Mouse (Mus musculus): ENCODE data around the gene Nudt8. TPM values are rescaled to one million over a fixed set of nuclear protein-coding genes. Genes with fewer than 3 reads are reported as not detected.
"Not testable (repeated sequence)": the region's sequence is repeated elsewhere in the genome, so short reads cannot be mapped to it uniquely, and the experiment has no call there.

The Nudt8 gene
- polyA plus RNA-seq, 1 experiment from 2014 or later: 14.0 TPM

GRCm38 (mm10) chr19:4046866-4047254 lies 46.5 kb downstream of the Nudt8 start:
- H3K36me3 ChIP-seq (ENCODE audit: control insufficient read depth, insufficient read depth, low read length): no peaks in the 10 kb centered on the region
- H3K27me3 ChIP-seq (ENCODE audit: control insufficient read depth, insufficient read depth, low read length): no peaks in the 10 kb centered on the region
- ATAC-seq (ENCODE audit: low FRiP score) (no peak), DNase-seq (ENCODE audit: low spot score, missing footprints) (peak; percentile 53)
- WGBS: 86% methylated on average over 8 of the region's 8 CpGs
- H3K9me3 ChIP-seq (ENCODE audit: control insufficient read depth, low read length): no peaks in the 10 kb centered on the region
- H3K4me2 ChIP-seq: no peak overlapping the region
- no peak overlapping the region for H3K27ac ChIP-seq (ENCODE audit: low read depth, low read length)
- H3K4me3 ChIP-seq (ENCODE audit: low read depth, low read length): no peak overlapping the region
- no peaks in the 10 kb centered on the region for H3K4me1 ChIP-seq (ENCODE audit: control insufficient read depth, insufficient read depth, low read length)
- H3K9ac ChIP-seq (ENCODE audit: low read length): no peak overlapping the region

GRCm38 (mm10) chr19:4047859-4048258 lies 47.5 kb downstream of the Nudt8 start:
- DNase-seq (ENCODE audit: low spot score, missing footprints): peak; percentile 96
- no peaks in the 10 kb centered on the region for H3K36me3 ChIP-seq (ENCODE audit: control insufficient read depth, insufficient read depth, low read length)
- 17% methylated on average over 4 of the region's 4 CpGs for WGBS
- H3K4me3 ChIP-seq (ENCODE audit: low read depth, low read length): no peak overlapping the region
- no peak for ATAC-seq (ENCODE audit: low FRiP score)
- H3K4me1 ChIP-seq (ENCODE audit: control insufficient read depth, insufficient read depth, low read length): no peaks in the 10 kb centered on the region
- no peaks in the 10 kb centered on the region for H3K27me3 ChIP-seq (ENCODE audit: control insufficient read depth, insufficient read depth, low read length)
- no peak overlapping the region for H3K4me2 ChIP-seq
- H3K9ac ChIP-seq (ENCODE audit: low read length): no peak overlapping the region
- no peak overlapping the region for H3K27ac ChIP-seq (ENCODE audit: low read depth, low read length)
- H3K9me3 ChIP-seq (ENCODE audit: control insufficient read depth, low read length): no peaks in the 10 kb centered on the region

GRCm38 (mm10) chr19:4049069-4049468 lies 48.7 kb downstream of the Nudt8 start:
- H3K4me3 ChIP-seq (ENCODE audit: low read depth, low read length); H3K4me1 ChIP-seq (ENCODE audit: control insufficient read depth, insufficient read depth, low read length); H3K27me3 ChIP-seq (ENCODE audit: control insufficient read depth, insufficient read depth, low read length); H3K4me2 ChIP-seq; ATAC-seq (ENCODE audit: low FRiP score); H3K9ac ChIP-seq (ENCODE audit: low read length); H3K27ac ChIP-seq (ENCODE audit: low read depth, low read length); H3K36me3 ChIP-seq (ENCODE audit: control insufficient read depth, insufficient read depth, low read length); H3K9me3 ChIP-seq (ENCODE audit: control insufficient read depth, low read length): not testable (repeated sequence)
- WGBS: 85% methylated on average over 5 of the region's 5 CpGs
- DNase-seq (ENCODE audit: low spot score, missing footprints): peak; percentile 10

GRCm38 (mm10) chr19:4051016-4051415 lies 50.6 kb downstream of the Nudt8 start:
- H3K36me3 ChIP-seq (ENCODE audit: control insufficient read depth, insufficient read depth, low read length): no peaks in the 10 kb centered on the region
- no peaks in the 10 kb centered on the region for H3K9me3 ChIP-seq (ENCODE audit: control insufficient read depth, low read length)
- 90% methylated on average over 5 of the region's 5 CpGs for WGBS
- no peaks in the 10 kb centered on the region for H3K4me1 ChIP-seq (ENCODE audit: control insufficient read depth, insufficient read depth, low read length)
- no peak overlapping the region for H3K27ac ChIP-seq (ENCODE audit: low read depth, low read length)
- no peaks in the 10 kb centered on the region for H3K27me3 ChIP-seq (ENCODE audit: control insufficient read depth, insufficient read depth, low read length)
- H3K4me2 ChIP-seq: no peak overlapping the region
- ATAC-seq (ENCODE audit: low FRiP score) (no peak), DNase-seq (ENCODE audit: low spot score, missing footprints) (peak; percentile 41)
- H3K9ac ChIP-seq (ENCODE audit: low read length): no peak overlapping the region
- H3K4me3 ChIP-seq (ENCODE audit: low read depth, low read length): no peak overlapping the region

Other genes starting within 250 kb of the Nudt8 start
- 40.3 and 45.1 TPM in 2 replicates for gene Kmt5b, start 233.2 kb upstream of the Nudt8 start, polyA plus RNA-seq (2014; fragmentation: Nextera tagmentation; extraction: Ambion mirVana)
- 50.5 and 53.0 TPM in 2 replicates for gene Chka, start 148.8 kb upstream of the Nudt8 start, polyA plus RNA-seq (2014; fragmentation: Nextera tagmentation; extraction: Ambion mirVana)
- 7.7 and 8.9 TPM in 2 replicates for gene Tcirg1, start 93.4 kb upstream of the Nudt8 start, polyA plus RNA-seq (2014; fragmentation: Nextera tagmentation; extraction: Ambion mirVana)
- gene Ndufs8, start 87.8 kb upstream of the Nudt8 start, polyA plus RNA-seq (2014; fragmentation: Nextera tagmentation; extraction: Ambion mirVana): 209 and 235 TPM in 2 replicates
- 0.67 and 0.99 TPM in 2 replicates for gene Aldh3b1, start 70.8 kb upstream of the Nudt8 start, polyA plus RNA-seq (2014; fragmentation: Nextera tagmentation; extraction: Ambion mirVana)
- 5.9 and 7.1 TPM in 2 replicates for gene Unc93b1, start 65.4 kb upstream of the Nudt8 start, polyA plus RNA-seq (2014; fragmentation: Nextera tagmentation; extraction: Ambion mirVana)
- not detected in 2 replicates for gene Aldh3b3, start 41.9 kb upstream of the Nudt8 start, polyA plus RNA-seq (2014; fragmentation: Nextera tagmentation; extraction: Ambion mirVana)
- gene Aldh3b2, start 28.3 kb upstream of the Nudt8 start, polyA plus RNA-seq (2014; fragmentation: Nextera tagmentation; extraction: Ambion mirVana): 0.44 and 0.50 TPM in 2 replicates
- 1.0 and 1.6 TPM in 2 replicates for gene Acy3, start 14.0 kb upstream of the Nudt8 start, polyA plus RNA-seq (2014; fragmentation: Nextera tagmentation; extraction: Ambion mirVana)
- gene Tbx10, start 7.8 kb upstream of the Nudt8 start, polyA plus RNA-seq (2014; fragmentation: Nextera tagmentation; extraction: Ambion mirVana): not detected in 2 replicates
- gene Gm49405, start within 50 bp of the Nudt8 start, polyA plus RNA-seq (2014; fragmentation: Nextera tagmentation; extraction: Ambion mirVana): 0.87 and 1.5 TPM in 2 replicates
- 1.5 TPM in 2 replicates for gene Doc2g, start 2.7 kb downstream of the Nudt8 start, polyA plus RNA-seq (2014; fragmentation: Nextera tagmentation; extraction: Ambion mirVana)
- gene Ndufv1, start 12.2 kb downstream of the Nudt8 start, polyA plus RNA-seq (2014; fragmentation: Nextera tagmentation; extraction: Ambion mirVana): 180 TPM in 2 replicates
- 337 and 342 TPM in 2 replicates for gene Gstp1, start 37.4 kb downstream of the Nudt8 start, polyA plus RNA-seq (2014; fragmentation: Nextera tagmentation; extraction: Ambion mirVana)
- gene Gstp2, start 45.4 kb downstream of the Nudt8 start, polyA plus RNA-seq (2014; fragmentation: Nextera tagmentation; extraction: Ambion mirVana): 1.1 and 3.8 TPM in 2 replicates
- not detected in 2 replicates for gene Gstp3, start 59.0 kb downstream of the Nudt8 start, polyA plus RNA-seq (2014; fragmentation: Nextera tagmentation; extraction: Ambion mirVana)
- gene Cabp2, start 81.0 kb downstream of the Nudt8 start, polyA plus RNA-seq (2014; fragmentation: Nextera tagmentation; extraction: Ambion mirVana): not detected in 2 replicates
- 60.8 and 73.5 TPM in 2 replicates for gene Cdk2ap2, start 96.6 kb downstream of the Nudt8 start, polyA plus RNA-seq (2014; fragmentation: Nextera tagmentation; extraction: Ambion mirVana)
- 11.2 and 11.3 TPM in 2 replicates for gene Pitpnm1, start 99.4 kb downstream of the Nudt8 start, polyA plus RNA-seq (2014; fragmentation: Nextera tagmentation; extraction: Ambion mirVana)
- 54.9 and 58.9 TPM in 2 replicates for gene Aip, start 125.3 kb downstream of the Nudt8 start, polyA plus RNA-seq (2014; fragmentation: Nextera tagmentation; extraction: Ambion mirVana)
- gene Gpr152, start 139.2 kb downstream of the Nudt8 start, polyA plus RNA-seq (2014; fragmentation: Nextera tagmentation; extraction: Ambion mirVana): not detected in 2 replicates
- gene Cabp4, start 143.5 kb downstream of the Nudt8 start, polyA plus RNA-seq (2014; fragmentation: Nextera tagmentation; extraction: Ambion mirVana): 0.11 TPM in 1 of 2 replicates, not detected in the other
- 105 and 127 TPM in 2 replicates for gene Coro1b, start 148.0 kb downstream of the Nudt8 start, polyA plus RNA-seq (2014; fragmentation: Nextera tagmentation; extraction: Ambion mirVana)
- gene Ptprcap, start 153.0 kb downstream of the Nudt8 start, polyA plus RNA-seq (2014; fragmentation: Nextera tagmentation; extraction: Ambion mirVana): 0.75 and 1.7 TPM in 2 replicates
- 35.4 and 46.8 TPM in 2 replicates for gene Rps6kb2, start 162.8 kb downstream of the Nudt8 start, polyA plus RNA-seq (2014; fragmentation: Nextera tagmentation; extraction: Ambion mirVana)
- gene Carns1, start 174.9 kb downstream of the Nudt8 start, polyA plus RNA-seq (2014; fragmentation: Nextera tagmentation; extraction: Ambion mirVana): 2.5 and 2.9 TPM in 2 replicates
- 0.29 and 1.5 TPM in 2 replicates for gene Tbc1d10c, start 190.7 kb downstream of the Nudt8 start, polyA plus RNA-seq (2014; fragmentation: Nextera tagmentation; extraction: Ambion mirVana)
- gene Ppp1ca, start 191.5 kb downstream of the Nudt8 start, polyA plus RNA-seq (2014; fragmentation: Nextera tagmentation; extraction: Ambion mirVana): 874 and 929 TPM in 2 replicates
- gene Rad9a, start 201.1 kb downstream of the Nudt8 start, polyA plus RNA-seq (2014; fragmentation: Nextera tagmentation; extraction: Ambion mirVana): 42.4 and 43.5 TPM in 2 replicates
- gene Clcf1, start 213.7 kb downstream of the Nudt8 start, polyA plus RNA-seq (2014; fragmentation: Nextera tagmentation; extraction: Ambion mirVana): 0.31 and 0.32 TPM in 2 replicates
- not detected in 2 replicates for gene AC109138.7, start 213.8 kb downstream of the Nudt8 start, polyA plus RNA-seq (2014; fragmentation: Nextera tagmentation; extraction: Ambion mirVana)
- gene Pold4, start 231.3 kb downstream of the Nudt8 start, polyA plus RNA-seq (2014; fragmentation: Nextera tagmentation; extraction: Ambion mirVana): 12.2 and 12.6 TPM in 2 replicates

Measured in midbrain, embryonic 11.5 days (tissue).